Mouse (Mus musculus) CD8-positive naive resting alpha-beta T cell, adult 2 months (primary cell): Measurements from ENCODE around the gene Csrp3.

Source experiments
- DNase-seq, 2 experiments: peaks; one replicate each; pipeline ENCODE4 v3.0.0; 2022; ENCODE audit warnings: low read depth in 2 of 2, low spot score in 2 of 2

Gene Csrp3

DNA sequence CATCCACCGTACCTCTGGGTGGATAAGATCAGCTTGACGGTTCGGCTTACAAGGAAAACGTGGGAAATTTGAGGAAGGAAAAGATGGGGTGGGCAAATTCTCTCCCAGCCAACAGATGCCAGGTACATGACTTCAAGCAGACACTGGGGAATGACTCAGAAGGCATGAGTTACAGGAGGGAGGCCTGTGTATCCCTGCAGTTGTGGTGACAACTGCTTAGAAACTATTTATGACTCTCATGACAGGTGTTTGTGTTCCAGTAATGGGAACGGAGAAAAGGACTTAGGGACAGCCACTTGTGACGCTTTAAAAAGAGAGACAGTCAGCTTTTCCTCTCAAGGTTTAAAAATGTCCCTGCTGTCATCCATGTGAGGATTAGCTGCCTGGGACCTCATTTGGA lies 22.3 kb upstream of the Csrp3 start:
- no peak for DNase-seq

- DNase-seq = no peak
Observed at GRCm38 (mm10) chr7:48867576-48867975, 19.7 kb upstream of the Csrp3 start.

- DNase-seq = no peak
Observed at GRCm38 (mm10) chr7:48864671-48865458, 17.0 kb upstream of the Csrp3 start.

DNA sequence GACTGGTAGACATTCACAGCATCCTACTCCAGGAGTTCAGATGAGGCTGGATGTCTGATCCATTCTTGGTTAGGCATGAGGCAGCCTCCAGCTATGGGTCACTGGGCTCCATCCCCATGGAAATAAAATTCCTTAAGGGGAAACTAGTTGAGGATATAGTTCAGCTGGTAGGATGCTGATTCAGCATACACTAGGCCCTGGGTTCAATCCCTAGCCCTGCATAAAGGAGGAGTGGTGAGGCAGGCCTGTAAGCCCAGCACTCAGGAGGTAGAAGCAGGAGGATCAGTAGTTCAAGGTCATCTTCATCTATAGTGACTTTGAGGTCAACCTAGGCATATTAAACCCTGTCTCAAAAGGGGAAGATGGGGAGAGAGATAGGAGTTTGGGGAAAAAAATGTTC lies 16.4 kb upstream of the Csrp3 start:
- no peak for DNase-seq

DNA sequence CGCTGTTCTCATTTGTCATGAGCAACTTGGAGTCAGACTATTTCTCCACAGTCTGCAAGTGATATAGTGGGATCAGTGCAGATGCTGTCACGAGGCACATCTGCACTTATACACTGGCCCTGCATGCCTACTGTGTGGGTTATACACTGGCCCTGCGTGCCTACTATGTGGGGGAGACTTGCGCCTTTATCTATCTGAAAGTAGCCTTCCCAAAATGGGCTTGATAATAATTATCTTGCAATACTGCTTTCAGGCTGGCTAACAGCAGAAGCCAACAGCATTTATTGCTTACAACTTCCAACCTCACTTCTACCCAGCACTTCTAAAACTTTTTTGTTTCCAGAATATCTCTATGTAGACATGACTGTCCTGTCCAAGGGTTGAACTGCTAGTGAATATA lies 14.0 kb upstream of the Csrp3 start:
- DNase-seq = no peak

DNA sequence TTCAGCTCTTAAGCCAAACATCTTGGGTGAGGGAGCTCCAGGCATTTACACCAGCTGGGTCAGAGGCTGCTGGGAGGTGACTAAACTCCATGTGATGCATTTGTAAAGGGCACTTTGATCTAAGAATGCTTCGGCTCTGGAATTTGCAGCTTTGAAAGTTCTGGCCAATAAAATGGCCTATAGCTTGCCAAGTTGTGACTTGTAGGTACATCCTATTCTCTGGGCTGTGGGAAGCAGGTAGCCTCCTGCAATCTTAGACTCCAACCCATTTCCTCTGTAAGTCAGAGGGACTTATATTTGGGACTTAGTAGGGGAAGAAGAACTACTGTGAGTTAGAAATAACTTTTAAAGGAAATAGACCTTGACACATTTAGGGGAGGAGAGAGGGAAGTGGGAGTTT lies 13.1 kb upstream of the Csrp3 start:
- no peak for DNase-seq

DNA sequence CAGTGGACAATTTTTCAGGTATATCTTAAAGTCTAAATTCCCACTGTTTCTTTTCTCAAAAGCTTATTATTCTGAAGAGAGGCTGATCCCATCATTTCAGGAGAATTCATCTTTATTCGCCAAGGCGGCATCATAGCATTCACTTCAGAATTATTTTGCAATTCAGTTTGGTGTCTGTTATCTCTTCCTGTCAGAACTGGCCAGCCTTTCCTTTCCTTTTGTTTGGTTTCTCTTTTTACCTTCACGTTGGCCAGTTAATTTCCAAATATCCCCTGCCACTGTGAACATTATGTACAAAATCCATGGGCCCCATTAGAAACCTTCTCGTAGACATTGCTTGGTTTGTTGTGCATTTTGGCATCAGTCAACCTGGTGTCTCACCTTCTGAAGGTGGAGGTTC lies 11.5 kb upstream of the Csrp3 start:
- no peak for DNase-seq

DNA sequence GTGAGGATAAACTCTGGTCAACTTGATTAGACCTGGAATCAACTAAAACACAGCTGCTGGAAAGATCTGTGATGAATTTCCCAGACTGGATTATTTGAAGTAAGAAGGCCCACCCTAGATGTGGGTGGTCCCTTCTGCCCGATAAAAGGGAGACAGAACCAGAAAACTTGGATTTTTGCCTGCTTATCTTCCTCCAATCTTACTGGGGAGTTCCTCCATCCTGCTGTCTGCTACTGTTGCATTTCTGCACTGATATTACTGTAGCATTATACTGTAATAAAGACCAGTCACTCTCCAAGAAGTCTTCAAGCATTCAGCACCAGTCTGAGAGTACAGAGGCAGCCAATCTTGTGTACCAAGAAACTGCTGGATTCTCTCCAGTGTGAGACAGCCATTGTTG lies 10.4 kb upstream of the Csrp3 start:
- DNase-seq = no peak

DNA sequence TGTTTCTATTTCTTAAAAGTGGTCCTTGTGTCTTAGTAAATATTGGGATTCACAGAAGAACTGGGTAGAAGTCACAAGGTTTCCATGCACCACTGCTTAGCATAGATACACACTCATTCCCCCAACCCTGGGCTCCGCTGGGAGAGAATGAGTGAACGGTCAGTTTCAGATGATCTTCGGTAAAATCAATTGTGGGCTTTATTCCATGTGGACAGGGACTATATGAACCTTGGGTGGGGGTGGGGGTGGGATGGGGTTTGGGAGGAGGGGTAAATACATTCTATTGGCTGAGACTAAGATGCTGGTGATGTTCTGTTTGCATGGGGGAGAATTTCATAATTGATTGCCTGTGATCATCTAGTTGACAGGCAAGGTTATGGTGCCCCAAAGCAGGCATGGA lies 7.6 kb upstream of the Csrp3 start:
- no peak for DNase-seq

DNA sequence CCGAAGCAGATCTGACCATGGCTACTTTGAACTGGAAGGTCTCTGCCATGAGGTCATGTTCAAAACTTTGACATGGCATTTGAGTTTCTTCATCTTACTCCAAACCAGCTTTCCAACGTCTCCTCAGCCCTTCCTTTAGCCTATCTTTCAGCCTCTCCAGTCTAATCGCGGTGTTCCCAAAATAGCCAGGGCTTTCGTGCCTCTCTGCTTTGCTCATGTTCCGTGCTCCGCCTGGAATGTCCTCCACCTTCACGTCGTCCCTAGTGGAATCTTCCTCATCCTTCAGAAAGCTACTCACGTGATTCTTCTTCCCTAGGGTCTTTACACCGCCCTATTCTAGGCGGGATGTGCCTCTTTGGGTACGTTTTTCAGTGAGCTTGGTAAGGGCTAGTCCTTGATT lies 5.7 kb upstream of the Csrp3 start:
- DNase-seq = no peak

DNA sequence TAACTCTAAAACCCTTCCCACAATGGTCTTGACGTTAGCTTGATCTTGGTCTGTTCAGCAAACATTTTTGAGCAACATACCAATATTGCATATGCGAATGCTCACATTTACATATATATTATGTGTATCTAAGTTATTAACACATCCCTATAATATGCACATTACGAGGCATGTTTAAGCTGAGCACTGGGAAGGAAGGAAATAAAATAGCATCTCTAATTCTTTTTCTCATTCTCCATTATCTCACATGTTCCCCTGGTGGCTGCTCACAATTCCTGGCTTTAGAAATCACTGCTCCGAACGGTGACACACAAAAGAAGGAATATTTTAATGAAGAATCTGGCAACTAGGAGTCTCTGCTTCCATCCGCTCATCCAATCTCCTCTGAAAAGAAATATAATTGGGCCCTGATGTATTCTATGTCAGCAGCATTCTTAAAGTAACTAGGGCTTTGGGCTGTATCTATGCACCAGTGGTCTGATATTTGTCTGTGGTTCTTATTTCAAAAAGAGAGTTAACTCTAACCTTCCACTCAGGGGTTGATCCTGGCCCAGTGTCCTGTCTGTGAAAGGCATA lies 3.8 kb upstream of the Csrp3 start:
- no peak for DNase-seq

- DNase-seq = no peak
Observed at GRCm38 (mm10) chr7:48846755-48847154, 1.1 kb downstream of the Csrp3 start.

DNA sequence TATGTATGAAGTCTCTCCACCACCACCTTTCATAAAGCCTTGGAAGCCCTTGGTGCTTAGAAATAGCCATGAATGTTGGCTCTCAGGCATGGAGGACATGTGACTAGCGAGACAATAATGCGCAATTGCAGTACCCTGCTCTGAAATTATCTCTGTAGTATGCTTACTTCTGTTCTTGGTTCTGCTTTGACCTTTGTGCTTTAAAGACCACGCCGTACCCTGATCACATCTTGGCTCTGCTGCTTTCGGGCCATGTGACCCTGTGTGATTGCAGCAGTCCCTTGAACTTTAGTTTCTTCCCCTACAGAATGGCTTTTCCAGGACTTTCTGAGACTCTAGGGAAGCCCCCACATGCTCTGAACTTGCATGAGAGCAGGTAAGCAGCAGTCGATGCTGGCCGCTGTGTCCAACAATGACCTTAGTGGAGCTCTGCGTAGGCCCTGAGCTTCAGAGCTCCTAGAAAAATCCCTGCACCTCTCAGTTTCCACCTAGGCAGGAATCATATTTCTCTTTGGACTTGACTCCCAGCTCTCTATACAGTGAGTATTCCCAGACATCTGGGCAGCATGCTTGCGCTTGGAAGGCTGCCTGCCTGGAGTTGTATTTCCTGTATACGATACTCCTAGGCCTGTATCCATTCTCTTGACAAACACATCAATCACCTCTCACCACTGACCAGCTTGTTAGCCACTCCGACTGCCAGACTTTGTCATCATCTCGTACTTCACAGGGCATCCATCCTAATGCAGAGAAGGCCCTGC lies 2.4 kb downstream of the Csrp3 start:
- DNase-seq = no peak

- DNase-seq = no peak
Observed at GRCm38 (mm10) chr7:48843541-48843940, 4.3 kb downstream of the Csrp3 start.

- DNase-seq = no peak
Observed at GRCm38 (mm10) chr7:48842353-48842752, 5.5 kb downstream of the Csrp3 start.

- no peak for DNase-seq
Observed at GRCm38 (mm10) chr7:48841538-48841937, 6.3 kb downstream of the Csrp3 start.

DNA sequence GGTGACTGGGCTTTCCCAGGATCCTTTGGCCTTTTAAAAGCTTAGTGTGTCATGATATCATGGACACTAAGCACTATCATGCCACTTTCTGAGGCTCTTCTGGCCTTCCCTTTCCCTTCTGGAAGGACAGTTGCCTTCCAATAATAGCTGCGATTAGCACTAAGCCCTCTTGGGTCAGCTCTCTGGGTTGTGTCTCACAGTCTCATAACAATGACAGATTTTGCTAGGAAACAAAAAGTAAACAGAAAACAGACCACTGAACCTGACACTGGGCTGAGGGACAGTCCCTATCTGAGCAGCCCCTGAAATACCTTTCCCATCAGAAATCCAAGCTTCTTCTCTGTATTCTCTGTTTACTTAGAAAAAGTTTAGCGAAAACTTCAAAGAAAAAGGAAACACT lies 7.3 kb downstream of the Csrp3 start:
- DNase-seq = no peak

- DNase-seq = no peak
Observed at GRCm38 (mm10) chr7:48838434-48838833, 9.4 kb downstream of the Csrp3 start.

- no peak for DNase-seq
Observed at GRCm38 (mm10) chr7:48836949-48837348, 10.9 kb downstream of the Csrp3 start.

DNA sequence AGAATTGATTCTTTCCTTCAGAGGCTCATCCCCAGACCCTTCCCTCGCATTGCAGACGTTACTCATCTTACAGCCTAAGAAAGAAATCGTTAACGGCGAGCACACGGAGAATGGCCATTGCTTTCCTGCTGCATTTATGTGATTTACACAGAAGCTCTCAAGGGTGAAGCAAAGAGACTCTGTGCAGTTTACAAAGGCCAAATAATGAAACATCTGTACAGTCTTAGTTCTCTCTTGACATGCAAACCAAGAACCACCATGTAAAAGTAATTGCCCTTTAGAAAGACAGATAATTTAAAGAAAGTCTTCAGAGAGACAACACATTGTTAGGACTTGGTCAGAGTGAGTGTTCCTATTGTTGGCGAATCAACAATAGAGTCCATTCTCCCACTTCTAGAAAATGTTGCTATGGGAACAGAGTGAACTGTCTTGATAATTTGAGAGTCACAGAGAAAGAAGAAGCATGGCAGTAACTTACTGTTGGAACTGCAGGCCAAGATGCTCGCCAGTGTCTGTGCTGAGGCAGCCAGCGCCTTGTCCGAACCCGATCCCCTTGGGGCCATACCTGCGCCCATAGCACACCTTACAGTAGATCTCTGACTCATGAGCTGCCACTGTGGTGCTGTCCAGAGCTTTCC lies 12.7 kb downstream of the Csrp3 start:
- no peak for DNase-seq

GRCm38 (mm10) chr7:48834371-48834970 lies 13.4 kb downstream of the Csrp3 start:
- DNase-seq = no peak
